Mouse (Mus musculus) bone marrow macrophage, adult 2 months (primary cell): ENCODE results near the gene Nlrc5.

ENCODE experiments used
- CTCF ChIP-seq: IDR thresholded peaks from 2 replicates; pipeline ENCODE4 v1.5.1; 2012; ENCODE audit warnings: low read depth, mild to moderate bottlenecking, low read length, moderate library complexity
- POLR2A ChIP-seq: IDR thresholded peaks from 2 replicates; pipeline ENCODE4 v1.6.1; 2012; ENCODE audit warnings: mild to moderate bottlenecking, low read depth, low read length, borderline replicate concordance

DNA sequence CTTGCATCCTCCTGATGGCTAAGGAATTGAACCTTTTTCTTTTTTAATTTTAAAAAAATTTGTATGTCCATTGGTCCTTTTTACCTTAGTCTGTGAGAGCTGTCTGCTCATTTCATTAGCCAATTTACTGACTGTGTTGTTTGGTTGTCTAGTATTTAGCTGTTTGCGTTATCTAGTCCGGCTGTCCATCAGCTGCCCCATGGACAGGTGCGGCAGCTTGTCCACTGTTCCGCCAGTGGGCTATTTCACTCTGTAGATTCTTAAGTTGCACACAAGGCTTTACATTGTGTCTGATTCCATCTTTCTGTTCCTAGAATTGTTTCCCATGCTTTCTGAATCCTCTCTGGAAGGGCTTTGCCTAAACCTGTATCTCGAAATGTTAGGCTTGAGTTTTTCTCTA, 4.5 kb downstream of the Nlrc5 start:
- no peak for TF ChIP-seq POLR2A
- TF ChIP-seq CTCF, result no peak
